In genomic region chr7:80667190-80667589, GRCm38 (mm10) we compare ENCODE assay signal across 8 mouse cellular contexts. TPM values are rescaled to one million over a fixed set of nuclear protein-coding genes. Genes with fewer than 3 reads are reported as not detected.
DNase-seq lines count a peak whose midpoint lies in the region; ATAC-seq and TF ChIP-seq lines count a peak whose summit lies in the region.

No protein-coding gene starts in this region.

- 86% methylated on average over 11 of the region's 11 CpGs for WGBS in midbrain, postnatal 0 days
- 78% methylated on average over 11 of the region's 11 CpGs for WGBS in midbrain, embryonic 11.5 days
- WGBS in limb, embryonic 14.5 days: 50% methylated on average over 11 of the region's 11 CpGs
- 77% methylated on average over 11 of the region's 11 CpGs for WGBS in hindbrain, embryonic 11.5 days

- H3K9me3 ChIP-seq in midbrain, postnatal 0 days (ENCODE audit: low read length): no peaks in the 10 kb centered on the region
- H3K9me3 ChIP-seq in midbrain, embryonic 11.5 days (ENCODE audit: control insufficient read depth, low read length): no peaks in the 10 kb centered on the region
- no peaks in the 10 kb centered on the region for H3K9me3 ChIP-seq in limb, embryonic 14.5 days (ENCODE audit: control insufficient read depth, low read length)
- no peaks in the 10 kb centered on the region for H3K9me3 ChIP-seq in hindbrain, embryonic 11.5 days (ENCODE audit: control insufficient read depth, low read length)

- no peak overlapping the region for H3K9ac ChIP-seq in midbrain, postnatal 0 days (replicated peaks; ENCODE audit: low read length, poor library complexity, severe bottlenecking)
- H3K9ac ChIP-seq in midbrain, embryonic 11.5 days (ENCODE audit: low read length): no peak overlapping the region
- no peak overlapping the region for H3K9ac ChIP-seq in limb, embryonic 14.5 days (ENCODE audit: low read depth, low read length, severe bottlenecking)
- H3K9ac ChIP-seq in hindbrain, embryonic 11.5 days (ENCODE audit: low read depth, low read length): no peak overlapping the region

- DNase-seq in midbrain, postnatal 0 days (ENCODE audit: low spot score): no peak
- no peak for DNase-seq in midbrain, embryonic 11.5 days (ENCODE audit: low spot score, missing footprints)
- DNase-seq in limb, embryonic 14.5 days (ENCODE audit: low spot score): no peak
- DNase-seq in thymus, postnatal 14 days: peak; percentile 56
- DNase-seq in cerebellum, adult 9-10 months: no peak
- DNase-seq in spleen, adult 18-20 months: no peak
- no peak for DNase-seq in hindbrain, embryonic 11.5 days (ENCODE audit: low spot score)

- no peaks in the 10 kb centered on the region for H3K27me3 ChIP-seq in midbrain, postnatal 0 days (ENCODE audit: insufficient read depth, low read length)
- no peaks in the 10 kb centered on the region for H3K27me3 ChIP-seq in midbrain, embryonic 11.5 days (ENCODE audit: control insufficient read depth, insufficient read depth, low read length)
- no peaks in the 10 kb centered on the region for H3K27me3 ChIP-seq in limb, embryonic 14.5 days (ENCODE audit: control insufficient read depth, insufficient read depth, low read length)
- H3K27me3 ChIP-seq in hindbrain, embryonic 11.5 days (ENCODE audit: control insufficient read depth, insufficient read depth, low read length): no peaks in the 10 kb centered on the region

- no peak overlapping the region for H3K4me3 ChIP-seq in midbrain, postnatal 0 days (ENCODE audit: low read depth, low read length)
- H3K4me3 ChIP-seq in midbrain, embryonic 11.5 days (ENCODE audit: low read depth, low read length): no peak overlapping the region
- H3K4me3 ChIP-seq in limb, embryonic 14.5 days (replicated peaks; ENCODE audit: low read length): no peak overlapping the region
- H3K4me3 ChIP-seq in hindbrain, embryonic 11.5 days (ENCODE audit: low read depth, low read length): no peak overlapping the region

- ATAC-seq in midbrain, postnatal 0 days (ENCODE audit: low FRiP score): no peak
- no peak for ATAC-seq in midbrain, embryonic 11.5 days (ENCODE audit: low FRiP score)
- ATAC-seq in hematopoietic stem cell, adult 5-6 weeks (replicated peaks in 1 of 2; ENCODE audit: insufficient read depth in 1 of 2, low FRiP score in 2 of 2, low TSS enrichment in 1 of 2, low read depth in 1 of 2, poor library complexity in 2 of 2, severe bottlenecking in 2 of 2): peak; percentile 7 to 49; a peak in 2 of 4 replicates
- no peak for ATAC-seq in limb, embryonic 14.5 days (ENCODE audit: low FRiP score, low read depth)
- ATAC-seq in hindbrain, embryonic 11.5 days (ENCODE audit: low FRiP score): no peak

- no peak for TF ChIP-seq POLR2A in limb, embryonic 14.5 days (IDR thresholded peaks at IDR 0.05; ENCODE audit: borderline replicate concordance, extremely low read depth, insufficient read depth, insufficient read length)

- TF ChIP-seq CTCF in midbrain, postnatal 0 days (IDR thresholded peaks at IDR 0.05): no peak

- H3K36me3 ChIP-seq in midbrain, postnatal 0 days (ENCODE audit: insufficient read depth, low read length): peaks cover 2% of the 10 kb centered on the region; the same call in 1 of the 2 replicates
- no peaks in the 10 kb centered on the region for H3K36me3 ChIP-seq in midbrain, embryonic 11.5 days (ENCODE audit: control insufficient read depth, insufficient read depth, low read length)
- H3K36me3 ChIP-seq in limb, embryonic 14.5 days (ENCODE audit: control insufficient read depth, insufficient read depth, low read length): peaks cover 5% of the 10 kb centered on the region
- no peaks in the 10 kb centered on the region for H3K36me3 ChIP-seq in hindbrain, embryonic 11.5 days (ENCODE audit: control insufficient read depth, insufficient read depth, low read length)

- no peak overlapping the region for H3K4me2 ChIP-seq in midbrain, postnatal 0 days (ENCODE audit: low read depth, low read length, poor library complexity, severe bottlenecking)
- H3K4me2 ChIP-seq in midbrain, embryonic 11.5 days: no peak overlapping the region
- no peak overlapping the region for H3K4me2 ChIP-seq in limb, embryonic 14.5 days (replicated peaks; ENCODE audit: low read depth, low read length, severe bottlenecking)
- no peak overlapping the region for H3K4me2 ChIP-seq in hindbrain, embryonic 11.5 days (replicated peaks; ENCODE audit: low read depth, low read length)

- H3K27ac ChIP-seq in midbrain, postnatal 0 days (ENCODE audit: low read depth, low read length): 0 out of 2 replicates have a peak overlapping the region, but pooled peaks have one; percentile 32
- no peak overlapping the region for H3K27ac ChIP-seq in midbrain, embryonic 11.5 days (ENCODE audit: low read depth, low read length)
- peak overlapping the region; percentile 45; the same call in 1 of the 2 replicates for H3K27ac ChIP-seq in limb, embryonic 14.5 days (replicated peaks; ENCODE audit: low read depth, low read length)
- H3K27ac ChIP-seq in hindbrain, embryonic 11.5 days (ENCODE audit: low read depth, low read length): no peak overlapping the region

- H3K4me1 ChIP-seq in midbrain, postnatal 0 days (ENCODE audit: insufficient read depth, low read length): no peaks in the 10 kb centered on the region; the same call in 1 of the 2 replicates
- no peaks in the 10 kb centered on the region for H3K4me1 ChIP-seq in midbrain, embryonic 11.5 days (ENCODE audit: control insufficient read depth, insufficient read depth, low read length)
- peaks cover 21% of the 10 kb centered on the region for H3K4me1 ChIP-seq in limb, embryonic 14.5 days (ENCODE audit: control insufficient read depth, insufficient read depth, low read length)
- no peaks in the 10 kb centered on the region for H3K4me1 ChIP-seq in hindbrain, embryonic 11.5 days (replicated peaks; ENCODE audit: control insufficient read depth, insufficient read depth, low read length)

RNA-seq across cellular contexts. Expression of gene Crtc3, which starts 21.5 kb away (rescaled TPM):
- 12.9 and 13.9 TPM in 2 replicates for total RNA-seq in midbrain, postnatal 0 days (2014; rRNA removed)
- 13.0 and 13.2 TPM in 2 replicates for polyA plus RNA-seq in midbrain, postnatal 0 days (2015; fragmentation: Nextera tagmentation; extraction: Ambion mirVana)
- 7.9 and 9.2 TPM in 2 replicates for polyA plus RNA-seq in midbrain, embryonic 11.5 days (2014; fragmentation: Nextera tagmentation; extraction: Ambion mirVana)
- total RNA-seq in hematopoietic stem cell, adult 5-6 weeks (2017): 10.6 and 15.1 TPM in 2 replicates
- polyA plus RNA-seq in limb, embryonic 14.5 days (2012; rRNA removed): 18.6 and 24.4 TPM in 2 replicates
- 26.4 and 29.9 TPM in 2 replicates for polyA plus RNA-seq in limb, embryonic 14.5 days (2014; fragmentation: Nextera tagmentation; extraction: Ambion mirVana)
- 9.9 and 11.1 TPM in 2 replicates for polyA plus RNA-seq in hindbrain, embryonic 11.5 days (2014; fragmentation: Nextera tagmentation; extraction: Ambion mirVana)

Comparison
In these comparisons a context has a peak if more than half of its experiments do, and no peak if none do; other contexts are left out.
1. H3K27ac ChIP-seq: peak in midbrain, postnatal 0 days (single experiment) and limb, embryonic 14.5 days (single experiment); none in midbrain, embryonic 11.5 days (single experiment) and hindbrain, embryonic 11.5 days (single experiment).
2. ATAC-seq: peak in hematopoietic stem cell, adult 5-6 weeks (2 of 2); none in midbrain, postnatal 0 days (single experiment), midbrain, embryonic 11.5 days (single experiment), limb, embryonic 14.5 days (single experiment) and hindbrain, embryonic 11.5 days (single experiment).